Mouse (Mus musculus) adrenal gland, adult (tissue): ENCODE measurements around the gene Dmrt1.
"Not testable (repeated sequence)": the region's sequence is repeated elsewhere in the genome, so short reads cannot be mapped to it uniquely, and the experiment has no call there.

Experiments used
- DNase-seq, 2 experiments: peaks; one replicate each; pipeline ENCODE4 v3.0.0; 2022 to 2023; ENCODE audit warnings: low spot score in 1 of 2; ENCODE audit not compliant: inconsistent age in 2 of 2

Gene Dmrt1

GRCm38 (mm10) chr19:25505360-25506196 lies at the start of gene Dmrt1:
Gene Dmrt1 (plus strand): TSS chr19:25505618.
- peak in 1 of 2 experiments; percentile 25 for DNase-seq

GRCm38 (mm10) chr19:25460760-25461159 lies 44.7 kb upstream of the Dmrt1 start:
- no peak for DNase-seq

- peak; percentile 15 to 35 for DNase-seq
Measured at GRCm38 (mm10) chr19:25461553-25462320, 43.7 kb upstream of the Dmrt1 start.

GRCm38 (mm10) chr19:25475806-25476205 lies 29.6 kb upstream of the Dmrt1 start:
- not testable (repeated sequence) for DNase-seq

DNA sequence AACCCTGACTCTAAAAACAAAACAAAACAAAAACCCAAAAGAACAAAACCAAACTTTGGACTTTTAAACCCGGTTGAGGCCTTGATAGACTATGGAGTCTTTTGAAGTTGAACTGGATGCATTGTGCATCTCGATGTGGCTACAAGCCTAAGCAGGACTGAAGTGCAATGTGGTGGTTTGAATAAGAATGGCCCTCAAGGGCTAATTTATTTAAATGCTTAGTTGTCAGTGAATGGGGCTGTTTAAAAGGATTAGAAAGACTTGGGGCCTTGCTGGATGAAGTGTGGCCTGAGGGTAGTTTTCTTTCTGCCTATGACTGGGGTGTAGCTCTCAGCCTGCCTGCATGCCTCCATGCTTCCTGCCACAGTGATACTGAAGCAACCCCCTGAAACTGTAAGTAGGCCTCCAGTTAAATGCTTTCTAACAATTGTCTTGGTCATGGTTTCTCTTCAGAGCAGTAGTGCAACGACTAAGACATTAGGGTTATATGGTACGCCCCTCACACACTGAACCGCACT lies 26.2 kb upstream of the Dmrt1 start:
- no peak for DNase-seq

GRCm38 (mm10) chr19:25480820-25481219 lies 24.6 kb upstream of the Dmrt1 start:
- DNase-seq = no peak

- peak; percentile 30 to 37 for DNase-seq
Measured at GRCm38 (mm10) chr19:25486561-25486960, 18.9 kb upstream of the Dmrt1 start.

GRCm38 (mm10) chr19:25487350-25487749 lies 18.1 kb upstream of the Dmrt1 start:
- no peak for DNase-seq

DNA sequence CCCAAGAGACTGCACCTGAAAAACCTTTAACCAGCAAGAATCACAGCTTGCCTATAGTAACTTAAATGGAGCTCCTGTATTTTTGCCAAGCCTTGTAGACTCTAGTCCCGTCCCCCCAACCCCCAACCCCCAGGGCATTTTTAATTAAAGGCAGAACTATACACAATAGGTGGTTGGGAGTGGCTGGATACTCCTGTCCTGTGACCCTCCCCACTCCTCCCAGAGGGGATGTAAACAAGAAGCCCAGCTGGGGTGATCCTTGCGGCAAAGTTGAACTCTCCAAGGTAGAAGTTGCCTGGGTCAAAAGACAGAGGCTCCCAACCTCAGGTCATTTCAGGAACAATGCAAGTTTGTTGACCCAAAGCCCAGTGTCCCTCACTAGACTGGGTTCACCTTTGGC lies 16.9 kb upstream of the Dmrt1 start:
- DNase-seq = no peak

DNA sequence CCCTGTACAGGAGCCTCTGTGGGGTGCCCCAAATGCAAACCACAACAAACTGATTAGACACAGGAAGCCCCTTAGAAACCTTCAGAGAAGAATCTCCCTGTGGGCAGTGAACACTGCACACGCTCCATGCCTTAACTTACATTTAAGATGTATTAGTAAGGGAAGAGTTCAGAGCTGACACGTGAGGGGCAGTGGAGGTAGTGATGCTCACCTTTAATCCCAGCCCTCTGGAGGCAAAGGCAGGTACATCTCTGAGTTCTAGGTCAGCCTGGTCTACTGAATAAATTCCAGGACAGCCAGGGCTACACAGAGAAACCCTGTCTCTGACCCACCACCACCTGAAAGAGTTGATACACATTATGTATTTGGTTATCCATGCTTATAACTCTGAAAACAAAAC lies 15.9 kb upstream of the Dmrt1 start:
- no peak for DNase-seq

DNA sequence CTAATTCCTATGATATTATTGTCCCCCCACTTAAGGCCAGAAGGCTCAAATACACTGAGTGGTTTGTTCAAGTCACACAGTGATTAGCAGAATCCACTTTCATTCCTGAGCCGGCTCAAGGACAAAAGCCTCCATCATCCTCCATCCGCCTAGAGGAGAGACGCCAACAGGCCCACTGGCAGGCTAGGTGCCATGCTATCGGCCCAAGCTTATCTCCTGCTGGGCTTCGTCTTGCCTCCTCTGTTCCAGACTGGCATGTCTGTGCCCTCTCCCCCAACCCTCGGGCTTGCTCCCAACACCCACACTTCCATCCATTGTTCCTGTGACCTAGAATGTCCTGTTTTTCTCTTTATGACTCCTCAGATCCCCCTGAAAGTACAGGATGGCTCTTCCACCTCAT lies 8.0 kb upstream of the Dmrt1 start:
- no peak for DNase-seq

DNA sequence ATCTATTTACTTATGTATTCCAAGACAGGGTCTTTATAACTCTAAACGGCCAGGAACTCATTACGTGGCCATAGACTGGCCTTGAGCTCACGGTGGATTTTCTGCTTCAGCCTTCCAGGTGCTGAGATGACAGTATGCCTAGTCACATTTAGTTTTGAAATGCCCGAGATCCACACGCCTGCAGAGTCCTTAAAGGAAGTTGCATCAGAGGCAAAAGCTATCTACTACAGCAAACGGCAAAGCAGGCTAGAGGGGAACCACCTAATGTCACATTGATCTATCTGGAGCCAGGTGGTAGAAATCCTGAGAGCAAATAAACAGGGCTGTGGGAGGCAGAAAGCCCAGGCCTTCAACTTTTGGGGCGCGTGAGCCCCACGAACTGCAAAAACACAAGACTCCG lies 540 bp upstream of the Dmrt1 start:
- DNase-seq = no peak

- no peak for DNase-seq
Measured at GRCm38 (mm10) chr19:25506616-25507015, 1.2 kb downstream of the Dmrt1 start.

- no peak for DNase-seq
Measured at GRCm38 (mm10) chr19:25514986-25515530, 9.6 kb downstream of the Dmrt1 start.

- DNase-seq = no peak
Measured at GRCm38 (mm10) chr19:25524156-25524555, 18.7 kb downstream of the Dmrt1 start.

- no peak for DNase-seq
Measured at GRCm38 (mm10) chr19:25525726-25526125, 20.3 kb downstream of the Dmrt1 start.

DNA sequence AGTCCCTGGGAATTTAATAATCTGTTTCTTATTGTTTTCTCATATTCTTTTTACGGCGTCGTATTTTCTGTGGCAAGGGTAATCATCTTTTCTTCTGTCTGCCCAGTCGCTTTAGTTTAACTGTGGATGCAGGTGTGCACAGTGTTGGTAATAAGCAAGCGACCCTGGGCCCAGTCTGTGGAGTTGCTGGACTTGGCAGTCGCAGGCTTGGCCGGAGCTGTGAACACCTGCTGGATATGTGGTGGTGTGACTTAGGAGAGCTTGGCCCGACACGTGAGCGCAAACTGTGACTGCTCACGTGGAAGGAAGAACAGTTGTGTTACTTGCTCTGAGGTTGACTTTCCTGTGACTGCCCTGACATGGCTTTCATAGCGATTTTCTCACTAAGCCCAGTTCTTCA lies 24.3 kb downstream of the Dmrt1 start:
- no peak for DNase-seq

- peak; percentile 27 to 81 for DNase-seq
Measured at GRCm38 (mm10) chr19:25545714-25546340, 40.4 kb downstream of the Dmrt1 start.

DNA sequence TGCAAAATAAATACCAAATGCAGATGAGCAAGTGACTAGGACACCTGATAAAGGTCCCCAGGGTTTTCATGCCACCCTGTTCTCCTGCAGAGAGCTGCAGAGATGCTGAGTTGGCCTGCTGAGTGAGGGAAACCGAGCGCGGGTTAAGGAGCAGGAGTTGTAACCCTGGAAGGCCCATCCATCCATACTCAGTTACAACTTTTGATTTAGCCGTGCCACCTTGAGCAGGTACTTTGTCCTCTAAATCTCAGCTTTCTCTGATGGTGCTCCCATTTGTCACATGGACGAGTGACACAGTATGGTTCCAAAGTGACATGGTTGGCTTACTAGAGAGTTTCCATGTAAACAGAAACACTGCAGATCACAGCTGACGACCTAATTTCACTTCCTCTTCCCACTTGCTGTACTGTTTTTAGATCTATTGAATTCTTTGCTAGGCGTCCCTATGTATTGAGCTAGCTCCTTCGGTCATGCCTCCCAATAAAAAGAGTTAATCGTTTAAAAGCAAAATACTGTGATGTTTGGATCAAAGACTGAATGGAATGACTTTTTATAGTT lies 41.7 kb downstream of the Dmrt1 start:
- no peak for DNase-seq

GRCm38 (mm10) chr19:25550346-25550745 lies 44.9 kb downstream of the Dmrt1 start:
- no peak for DNase-seq

- no peak for DNase-seq
Measured at GRCm38 (mm10) chr19:25551053-25551452, 45.6 kb downstream of the Dmrt1 start.
